Mouse (Mus musculus) cerebellum, adult 2 months (tissue): ENCODE measurements around the gene Rab1a.

Experiments used
- CTCF ChIP-seq: fragments of 200-500 bp; IDR thresholded peaks from 2 replicates; pipeline ENCODE4 v1.5.1; 2011; ENCODE audit warnings: low read depth, mild to moderate bottlenecking, control low read depth, low read length, moderate library complexity, borderline replicate concordance; ENCODE audit not compliant: insufficient read depth
- POLR2A ChIP-seq: fragments of 200-500 bp; IDR thresholded peaks from 2 replicates; pipeline ENCODE4 v1.6.1; 2011; ENCODE audit warnings: low read length, control low read depth, borderline replicate concordance; ENCODE audit not compliant: insufficient read depth

GRCm38 (mm10) chr11:20201661-20202101 lies 449 bp downstream of the Rab1a start:
- TF ChIP-seq POLR2A (no peak), CTCF (no peak)
